Mouse (Mus musculus): ENCODE data around the gene Hoxb1.

DNA sequence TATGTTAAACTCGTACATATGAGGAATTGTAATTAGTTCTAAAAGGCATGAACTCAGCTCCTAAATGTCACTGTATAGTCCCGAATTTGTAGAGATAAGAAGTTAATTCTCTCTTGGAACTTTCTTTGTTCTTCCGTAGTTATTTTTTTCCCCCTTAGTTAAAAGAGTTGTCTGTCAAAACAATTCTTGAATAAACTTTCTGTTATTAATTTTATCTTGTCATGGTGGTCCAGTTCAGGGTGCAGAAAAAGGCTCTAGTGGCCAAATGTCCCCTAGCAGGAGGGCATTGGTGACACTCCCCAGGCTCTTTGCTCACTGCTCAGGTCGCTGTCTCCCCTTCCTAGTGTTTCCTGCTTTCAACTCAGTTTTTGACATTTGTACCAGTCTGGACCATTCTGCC, 17.8 kb upstream of the Hoxb1 start:
- no peak for TF ChIP-seq CTCF (IDR thresholded peaks at IDR 0.05; ENCODE audit: extremely low read depth, insufficient read depth, insufficient read length, insufficient replicate concordance)
- TF ChIP-seq POLR2A (IDR thresholded peaks at IDR 0.05; ENCODE audit: low read depth, low read length) = no peak
